9 mouse cellular contexts compared by ENCODE assay signal in genomic region chr4:155669598-155670075, GRCm38 (mm10). TPM values are rescaled to one million over a fixed set of nuclear protein-coding genes. Genes with fewer than 3 reads are reported as not detected.
DNase-seq lines count a peak whose midpoint lies in the region; ATAC-seq and TF ChIP-seq lines count a peak whose summit lies in the region.
"Had no signal": no experiment of that assay in that cellular context is flagged by ENCODE, and none has a peak within 500 bp of the region (broad histone marks: within the 10 kb centered on the region; RNA-seq: fewer than 3 reads in every experiment).

No protein-coding gene starts in this region.

- no peak for ATAC-seq in heart, embryonic 15.5 days (replicated peaks; ENCODE audit: insufficient number of reproducible peaks, insufficient read depth, low FRiP score, low read depth)

- TF ChIP-seq RAD21 in MEL (IDR thresholded peaks at IDR 0.05; ENCODE audit: low read depth, low read length) = no peak

- TF ChIP-seq EP300 in MEL (IDR thresholded peaks at IDR 0.05; ENCODE audit: low read depth in 1 of 2, low read length in 2 of 2) = no peak

- H3K4me2 ChIP-seq in heart, embryonic 15.5 days = peak overlapping the region; percentile 86

- intact Hi-C loops in left cerebral cortex, postnatal 4 days (cut with DNase I) = no loop called here

- peak overlapping the region; percentile 94 for H3K9ac ChIP-seq in heart, embryonic 15.5 days
- peak overlapping the region; percentile 55 for H3K9ac ChIP-seq in MEL (ENCODE audit: control insufficient read depth, low read depth, low read length, poor library complexity, severe bottlenecking)

- no peak for TF ChIP-seq CTCF in MEL (IDR thresholded peaks at IDR 0.05 in 2 of 3, conservative IDR thresholded peaks at IDR 0.05 in 1 of 3; ENCODE audit: control insufficient read depth in 1 of 3, insufficient read depth in 1 of 3, low read depth in 2 of 3, low read length in 3 of 3, poor library complexity in 1 of 3, severe bottlenecking in 1 of 3)

- no peak; a peak in 1 of 4 replicates for TF ChIP-seq POLR2A in MEL (IDR thresholded peaks at IDR 0.05; ENCODE audit: control insufficient read depth in 1 of 2, insufficient read depth in 1 of 2, low read depth in 1 of 2, low read length in 2 of 2, poor library complexity in 1 of 2)

- 3% methylated on average over 8 of the region's 8 CpGs for WGBS in heart, embryonic 15.5 days
- 2% methylated on average over 8 of the region's 8 CpGs for WGBS in hindbrain, embryonic 10.5 days
- 1% methylated on average over 8 of the region's 8 CpGs for WGBS in midbrain, embryonic 10.5 days

- DNase-seq in heart, postnatal 4 days = no peak
- DNase-seq in MEL (ENCODE audit: low read depth, low spot score) = no peak
- no peak for DNase-seq in hindbrain, embryonic 10.5 days (ENCODE audit: low spot score)
- DNase-seq in midbrain, embryonic 10.5 days (ENCODE audit: low spot score) = no peak
- DNase-seq in ovary, postnatal 10 days (ENCODE audit: low spot score) = no peak
- no peak for DNase-seq in left cerebral cortex, adult 9 months (ENCODE audit: low spot score in 2 of 2)
- DNase-seq in left cerebral cortex, postnatal 4 days = no peak

- peaks cover 14% of the 10 kb centered on the region for H3K4me1 ChIP-seq in heart, embryonic 15.5 days (replicated peaks)
- H3K4me1 ChIP-seq in MEL (ENCODE audit: control insufficient read depth in 1 of 2, insufficient read depth in 2 of 2, low read length in 2 of 2) = peaks cover 2 to 3% of the 10 kb centered on the region in 2 experiments; a peak in 1 of 4 replicates
- peaks cover 13% of the 10 kb centered on the region for H3K4me1 ChIP-seq in hindbrain, embryonic 10.5 days (replicated peaks)
- peaks cover 13% of the 10 kb centered on the region for H3K4me1 ChIP-seq in midbrain, embryonic 10.5 days

- H3K27ac ChIP-seq in heart, embryonic 15.5 days = peak overlapping the region; percentile 83; the same call in 1 of the 2 replicates
- peak overlapping the region; percentile 26; the same call in 1 of the 2 replicates for H3K27ac ChIP-seq in MEL (ENCODE audit: control insufficient read depth, low read depth, low read length)
- H3K27ac ChIP-seq in hindbrain, embryonic 10.5 days = 0 out of 2 replicates have a peak overlapping the region, but pooled peaks have one; percentile 88
- H3K27ac ChIP-seq in midbrain, embryonic 10.5 days (replicated peaks) = 0 out of 2 replicates have a peak overlapping the region, but pooled peaks have one; percentile 6

- peaks cover 5% of the 10 kb centered on the region; the same call in 1 of the 2 replicates for H3K79me2 ChIP-seq in MEL (ENCODE audit: control insufficient read depth, insufficient read depth, low read length, poor library complexity)

- no peaks in the 10 kb centered on the region for H3K27me3 ChIP-seq in heart, embryonic 15.5 days
- no peaks in the 10 kb centered on the region for H3K27me3 ChIP-seq in MEL (ENCODE audit: control insufficient read depth in 1 of 2, insufficient read depth in 2 of 2, low read length in 2 of 2)
- no peaks in the 10 kb centered on the region for H3K27me3 ChIP-seq in hindbrain, embryonic 10.5 days (ENCODE audit: insufficient read depth, poor library complexity, severe bottlenecking)
- H3K27me3 ChIP-seq in midbrain, embryonic 10.5 days (ENCODE audit: low read depth, poor library complexity, severe bottlenecking) = no peaks in the 10 kb centered on the region; the same call in 1 of the 2 replicates

- no peaks in the 10 kb centered on the region; the same call in 1 of the 2 replicates for H3K36me3 ChIP-seq in heart, embryonic 15.5 days
- peaks cover 0 to 2% of the 10 kb centered on the region in 2 experiments; a peak in 1 of 4 replicates for H3K36me3 ChIP-seq in MEL (ENCODE audit: control insufficient read depth in 1 of 2, insufficient read depth in 2 of 2, low read length in 2 of 2)
- H3K36me3 ChIP-seq in hindbrain, embryonic 10.5 days = peaks cover 2% of the 10 kb centered on the region
- peaks cover 3% of the 10 kb centered on the region; the same call in 1 of the 2 replicates for H3K36me3 ChIP-seq in midbrain, embryonic 10.5 days

- no peaks in the 10 kb centered on the region for H3K9me3 ChIP-seq in heart, embryonic 15.5 days (replicated peaks)
- no peaks in the 10 kb centered on the region for H3K9me3 ChIP-seq in MEL (replicated peaks; ENCODE audit: insufficient read depth, low read length)
- H3K9me3 ChIP-seq in hindbrain, embryonic 10.5 days = no peaks in the 10 kb centered on the region
- H3K9me3 ChIP-seq in midbrain, embryonic 10.5 days (replicated peaks) = no peaks in the 10 kb centered on the region

- H3K4me3 ChIP-seq in heart, embryonic 15.5 days = peak overlapping the region; percentile 98
- H3K4me3 ChIP-seq in MEL (ENCODE audit: control insufficient read depth in 1 of 2, insufficient read depth in 1 of 2, low read depth in 2 of 2, low read length in 2 of 2) = peak overlapping the region; percentile 93 to 98
- peak overlapping the region; percentile 91 for H3K4me3 ChIP-seq in hindbrain, embryonic 10.5 days
- H3K4me3 ChIP-seq in midbrain, embryonic 10.5 days = peak overlapping the region; percentile 74

TF ChIP-seq in MEL, 35 proteins besides CTCF, POLR2A, EP300 and RAD21 (continues in another document):
- TF ChIP-seq SIN3A (IDR thresholded peaks at IDR 0.05; ENCODE audit: low read length) (no peak), CHD1 (IDR thresholded peaks at IDR 0.05; ENCODE audit: low read depth, low read length) (no peak), SMC3 (IDR thresholded peaks at IDR 0.05; ENCODE audit: low read depth, low read length) (no peak), MEF2A (IDR thresholded peaks at IDR 0.05; ENCODE audit: extremely low read depth, insufficient replicate concordance, low read depth, low read length, poor library complexity, severe bottlenecking) (no peak), MAX (IDR thresholded peaks at IDR 0.05; ENCODE audit: low read length) (no peak; the same call in 1 of the 2 replicates), ZMIZ1 (IDR thresholded peaks at IDR 0.05; ENCODE audit: low read depth, low read length) (no peak), MAFK (IDR thresholded peaks at IDR 0.05; ENCODE audit: borderline replicate concordance, low read depth, low read length) (no peak), POLR2AphosphoS2 (IDR thresholded peaks at IDR 0.05; ENCODE audit: low read length) (no peak), TCF12 (IDR thresholded peaks at IDR 0.05; ENCODE audit: low read depth, low read length) (no peak), CHD2 (IDR thresholded peaks at IDR 0.05; ENCODE audit: low read length) (no peak), KAT2A (conservative IDR thresholded peaks at IDR 0.05; ENCODE audit: low read depth, low read length) (no peak), GATA1 (IDR thresholded peaks at IDR 0.05; ENCODE audit: low read depth, low read length) (no peak), NELFE (IDR thresholded peaks at IDR 0.05; ENCODE audit: low read depth, low read length) (no peak)

RNA-seq across cellular contexts. Expression of gene Mib2, which starts 0.6 kb away (rescaled TPM):
- polyA plus RNA-seq in heart, embryonic 15.5 days (2015; fragmentation: Nextera tagmentation; extraction: Ambion mirVana) = 17.3 and 23.4 TPM in 2 replicates
- total RNA-seq in heart, postnatal 4 days (2021) = 10 to 100 TPM; 15.9 to 17.7 TPM
- total RNA-seq in MEL (2012; rRNA removed) = 21.4 and 27.7 TPM in 2 replicates
- 10 to 100 TPM in 1 of 2 experiments, not detected in 1; 38.3 TPM for polyA plus RNA-seq in MEL (2012; ENCODE audit: insufficient read depth in 1 of 2, insufficient read length in 2 of 2, low read depth in 1 of 2, low replicate concordance in 2 of 2, missing spikeins in 1 of 2)
- polyA plus RNA-seq in hindbrain, embryonic 10.5 days (2016; fragmentation: Nextera tagmentation; extraction: Ambion mirVana) = 19.5 and 21.8 TPM in 2 replicates
- 22.0 and 22.5 TPM in 2 replicates for polyA plus RNA-seq in midbrain, embryonic 10.5 days (2016; fragmentation: Nextera tagmentation; extraction: Ambion mirVana)
- 100 to 1,000 TPM in 1 of 2 experiments, 10 to 100 TPM in 1; 91.0 to 105 TPM for total RNA-seq in left cerebral cortex, postnatal 4 days (2021)

RNA-seq across cellular contexts. Expression of gene Mmp23, which starts 16.5 kb away (rescaled TPM):
- 65.5 and 74.9 TPM in 2 replicates for polyA plus RNA-seq in heart, embryonic 15.5 days (2015; fragmentation: Nextera tagmentation; extraction: Ambion mirVana)
- total RNA-seq in heart, postnatal 4 days (2021) = 10 to 100 TPM; 32.3 to 33.1 TPM
- 1.6 and 1.8 TPM in 2 replicates for total RNA-seq in MEL (2012; rRNA removed)
- 1 to 10 TPM in 1 of 2 experiments, not detected in 1; 2.4 TPM for polyA plus RNA-seq in MEL (2012; ENCODE audit: insufficient read depth in 1 of 2, insufficient read length in 2 of 2, low read depth in 1 of 2, low replicate concordance in 2 of 2, missing spikeins in 1 of 2)
- 4.2 and 4.4 TPM in 2 replicates for polyA plus RNA-seq in hindbrain, embryonic 10.5 days (2016; fragmentation: Nextera tagmentation; extraction: Ambion mirVana)
- polyA plus RNA-seq in midbrain, embryonic 10.5 days (2016; fragmentation: Nextera tagmentation; extraction: Ambion mirVana) = 4.7 TPM in 2 replicates
- 1 to 10 TPM; 3.9 to 4.8 TPM for total RNA-seq in left cerebral cortex, postnatal 4 days (2021)

RNA-seq across cellular contexts. Expression of gene Gm10563, which starts 24.4 kb away (rescaled TPM):
- not detected in 2 replicates for polyA plus RNA-seq in heart, embryonic 15.5 days (2015; fragmentation: Nextera tagmentation; extraction: Ambion mirVana)
- total RNA-seq in heart, postnatal 4 days (2021) = not detected
- not detected in 2 replicates for total RNA-seq in MEL (2012; rRNA removed)
- not detected for polyA plus RNA-seq in MEL (2012; ENCODE audit: insufficient read depth in 1 of 2, insufficient read length in 2 of 2, low read depth in 1 of 2, low replicate concordance in 2 of 2, missing spikeins in 1 of 2)
- polyA plus RNA-seq in hindbrain, embryonic 10.5 days (2016; fragmentation: Nextera tagmentation; extraction: Ambion mirVana) = not detected in 2 replicates
- polyA plus RNA-seq in midbrain, embryonic 10.5 days (2016; fragmentation: Nextera tagmentation; extraction: Ambion mirVana) = not detected in 2 replicates
- total RNA-seq in left cerebral cortex, postnatal 4 days (2021) = not detected
- total RNA-seq: gastrocnemius, postnatal 25 days had no signal

RNA-seq across cellular contexts. Expression of gene Fndc10, which starts 24.5 kb away (rescaled TPM):
- 3.8 and 5.0 TPM in 2 replicates for polyA plus RNA-seq in heart, embryonic 15.5 days (2015; fragmentation: Nextera tagmentation; extraction: Ambion mirVana)
- total RNA-seq in heart, postnatal 4 days (2021) = 1 to 10 TPM; 3.5 to 4.7 TPM
- 1.1 and 2.6 TPM in 2 replicates for total RNA-seq in MEL (2012; rRNA removed)
- 1 to 10 TPM in 1 of 2 experiments, not detected in 1; 5.9 TPM for polyA plus RNA-seq in MEL (2012; ENCODE audit: insufficient read depth in 1 of 2, insufficient read length in 2 of 2, low read depth in 1 of 2, low replicate concordance in 2 of 2, missing spikeins in 1 of 2)
- 0.72 and 1.8 TPM in 2 replicates for polyA plus RNA-seq in hindbrain, embryonic 10.5 days (2016; fragmentation: Nextera tagmentation; extraction: Ambion mirVana)
- 0.98 and 1.1 TPM in 2 replicates for polyA plus RNA-seq in midbrain, embryonic 10.5 days (2016; fragmentation: Nextera tagmentation; extraction: Ambion mirVana)
- total RNA-seq in left cerebral cortex, postnatal 4 days (2021) = 10 to 100 TPM; 20.3 to 22.0 TPM

RNA-seq across cellular contexts. Expression of gene Ssu72, which starts 35.0 kb away (rescaled TPM):
- polyA plus RNA-seq in heart, embryonic 15.5 days (2015; fragmentation: Nextera tagmentation; extraction: Ambion mirVana) = 97.0 and 107 TPM in 2 replicates
- 10 to 100 TPM; 60.3 to 64.9 TPM for total RNA-seq in heart, postnatal 4 days (2021)
- 160 and 170 TPM in 2 replicates for total RNA-seq in MEL (2012; rRNA removed)
- polyA plus RNA-seq in MEL (2012; ENCODE audit: insufficient read depth in 1 of 2, insufficient read length in 2 of 2, low read depth in 1 of 2, low replicate concordance in 2 of 2, missing spikeins in 1 of 2) = 100 to 1,000 TPM; 140 to 267 TPM
- 162 and 175 TPM in 2 replicates for polyA plus RNA-seq in hindbrain, embryonic 10.5 days (2016; fragmentation: Nextera tagmentation; extraction: Ambion mirVana)
- polyA plus RNA-seq in midbrain, embryonic 10.5 days (2016; fragmentation: Nextera tagmentation; extraction: Ambion mirVana) = 167 and 169 TPM in 2 replicates
- 10 to 100 TPM; 82.1 to 83.7 TPM for total RNA-seq in left cerebral cortex, postnatal 4 days (2021)

Comparison
In these comparisons a context has a peak if more than half of its experiments do, and no peak if none do; other contexts are left out.
1. H3K27ac ChIP-seq: peak in every context shown above with its lines; median percentile 88 in hindbrain, embryonic 10.5 days; 83 in heart, embryonic 15.5 days; 26 in MEL; 6 in midbrain, embryonic 10.5 days.
2. RNA of gene Mmp23, which starts 16.5 kb away (polyA plus RNA-seq): 65.5 to 74.9 TPM in heart, embryonic 15.5 days; 4.7 TPM in midbrain, embryonic 10.5 days, 4.2 to 4.4 TPM in hindbrain, embryonic 10.5 days and 2.4 TPM in MEL; every median in the first group is over 10 times any median in the second.
3. Peak in every context shown above with its lines, with median percentiles within 50 percentile points of each other: H3K4me3 ChIP-seq.